Mouse (Mus musculus) midbrain, embryonic 11.5 days (tissue): ENCODE measurements around the gene Bahcc1. TPM values are rescaled to one million over a fixed set of nuclear protein-coding genes. Genes with fewer than 3 reads are reported as not detected.

Experiments
- ATAC-seq: fragments of 200-750 bp; cut with Nextera tagmentation; 2 replicates; pipeline ENCODE4 v1.8.0; 2017; ENCODE audit warnings: moderate TSS enrichment, moderate library complexity; ENCODE audit not compliant: low FRiP score
- DNase-seq: peaks from one replicate; pipeline ENCODE4 v3.0.0; 2015; ENCODE audit warnings: low spot score; ENCODE audit errors: missing footprints
- H3K27ac ChIP-seq: fragments of 300-500 bp; sonication (generic); 2 replicates; pipeline ENCODE4 v1.5.1; 2014; ENCODE audit warnings: low read depth, low read length
- H3K27me3 ChIP-seq: fragments of 300-500 bp; sonication (generic); 2 replicates; pipeline ENCODE4 v1.6.1; 2014; ENCODE audit warnings: mild to moderate bottlenecking, low read length, moderate library complexity, mixed read lengths; ENCODE audit not compliant: control insufficient read depth, insufficient read depth
- H3K36me3 ChIP-seq: fragments of 300-500 bp; sonication (generic); 2 replicates; pipeline ENCODE4 v1.6.1; 2014; ENCODE audit warnings: mild to moderate bottlenecking, low read length, moderate library complexity, mixed read lengths; ENCODE audit not compliant: control insufficient read depth, insufficient read depth
- H3K4me1 ChIP-seq: fragments of 300-500 bp; sonication (generic); 2 replicates; pipeline ENCODE4 v1.6.1; 2014; ENCODE audit warnings: low read length; ENCODE audit not compliant: control insufficient read depth, insufficient read depth
- H3K4me2 ChIP-seq: fragments of 300-500 bp; sonication (generic); 2 replicates; pipeline ENCODE4 v1.6.1; 2014; ENCODE audit warnings: mild to moderate bottlenecking, moderate library complexity
- H3K4me3 ChIP-seq: fragments of 300-500 bp; sonication (generic); 2 replicates; pipeline ENCODE4 v1.5.1; 2014; ENCODE audit warnings: low read depth, low read length
- H3K9ac ChIP-seq: fragments of 300-500 bp; sonication (generic); 2 replicates; pipeline ENCODE4 v1.6.1; 2014; ENCODE audit warnings: low read length
- H3K9me3 ChIP-seq: fragments of 300-500 bp; sonication (generic); 2 replicates; pipeline ENCODE4 v1.6.1; 2016; ENCODE audit warnings: low read length; ENCODE audit not compliant: control insufficient read depth
- WGBS: fragments of 180-500 bp; shearing (Covaris S2); extraction: QIAGEN DNeasy Blood & Tissue Kit; methylation state at CpG from one replicate; pipeline ENCODE4 v1.1.7; 2014; 5-methylcytosine and 5-hydroxymethylcytosine counted together
- polyA plus RNA-seq: library from polyadenylated mRNA; unstranded; fragments of >200 nt; fragmentation: Nextera tagmentation; extraction: Ambion mirVana; gene quantifications from 2 replicates; pipeline ENCODE4 v1.2.1, GENCODE M21; 2014

The Bahcc1 gene
- polyA plus RNA-seq, 1 experiment from 2014 or later = 20.6 TPM

GRCm38 (mm10) chr11:120317456-120317855 is 84.7 kb downstream of the Bahcc1 start:
- H3K27me3 ChIP-seq = no peaks in the 10 kb centered on the region
- no peak overlapping the region for H3K27ac ChIP-seq
- WGBS = 78% methylated on average over 7 of the region's 7 CpGs
- peak overlapping the region; percentile 93; the same call in 1 of the 2 replicates for H3K9ac ChIP-seq
- H3K4me2 ChIP-seq = peak overlapping the region; percentile 93
- no peaks in the 10 kb centered on the region for H3K36me3 ChIP-seq
- peaks cover 19% of the 10 kb centered on the region for H3K4me1 ChIP-seq
- H3K4me3 ChIP-seq = no peak overlapping the region
- ATAC-seq (no peak), DNase-seq (peak; percentile 81)
- no peaks in the 10 kb centered on the region for H3K9me3 ChIP-seq

- Histone ChIP-seq H3K4me1 (peaks cover 19% of the 10 kb centered on the region), H3K4me3 (no peak overlapping the region), H3K27me3 (no peaks in the 10 kb centered on the region), H3K36me3 (no peaks in the 10 kb centered on the region), H3K4me2 (no peak overlapping the region), H3K9ac (no peak overlapping the region), H3K27ac (no peak overlapping the region), H3K9me3 (no peaks in the 10 kb centered on the region)
- no peak for ATAC-seq
- 86% methylated on average over 5 of the region's 5 CpGs for WGBS
- DNase-seq = peak; percentile 69
These were observed 86.6 kb downstream of the Bahcc1 start for GRCm38 (mm10) chr11:120319310-120319709.

GRCm38 (mm10) chr11:120320156-120320555 is 87.4 kb downstream of the Bahcc1 start:
- Histone ChIP-seq H3K4me2 (no peak overlapping the region), H3K4me3 (no peak overlapping the region), H3K27ac (no peak overlapping the region), H3K36me3 (no peaks in the 10 kb centered on the region), H3K4me1 (peaks cover 13% of the 10 kb centered on the region), H3K27me3 (no peaks in the 10 kb centered on the region), H3K9me3 (no peaks in the 10 kb centered on the region), H3K9ac (no peak overlapping the region)
- DNase-seq (no peak), ATAC-seq (no peak)
- 96% methylated on average over 10 of the region's 10 CpGs for WGBS

- H3K36me3 ChIP-seq = no peaks in the 10 kb centered on the region
- H3K9me3 ChIP-seq = no peaks in the 10 kb centered on the region
- WGBS = 84% methylated on average over 6 of the region's 6 CpGs
- H3K27ac ChIP-seq = no peak overlapping the region
- no peak overlapping the region for H3K9ac ChIP-seq
- no peak overlapping the region for H3K4me2 ChIP-seq
- H3K27me3 ChIP-seq = no peaks in the 10 kb centered on the region
- ATAC-seq = no peak
- no peaks in the 10 kb centered on the region for H3K4me1 ChIP-seq
- DNase-seq = no peak
- H3K4me3 ChIP-seq = no peak overlapping the region
These were observed 102.8 kb downstream of the Bahcc1 start for GRCm38 (mm10) chr11:120335431-120336021.

GRCm38 (mm10) chr11:120337447-120337846 is 104.7 kb downstream of the Bahcc1 start:
- ATAC-seq = no peak

GRCm38 (mm10) chr11:120338786-120339185 is 106.0 kb downstream of the Bahcc1 start:
- Histone ChIP-seq H3K9me3 (no peaks in the 10 kb centered on the region; the same call in 1 of the 2 replicates), H3K36me3 (no peaks in the 10 kb centered on the region), H3K4me3 (no peak overlapping the region), H3K4me1 (no peaks in the 10 kb centered on the region), H3K27ac (no peak overlapping the region), H3K27me3 (no peaks in the 10 kb centered on the region), H3K4me2 (no peak overlapping the region), H3K9ac (no peak overlapping the region)
- ATAC-seq = no peak
- DNase-seq = no peak
- 75% methylated on average over 3 of the region's 3 CpGs for WGBS

More at GRCm38 (mm10) chr11:120337447-120337846, 104.7 kb downstream of the Bahcc1 start:
- WGBS = 46% methylated on average over 2 of the region's 2 CpGs
- Histone ChIP-seq H3K4me3 (no peak overlapping the region), H3K9ac (no peak overlapping the region), H3K36me3 (no peaks in the 10 kb centered on the region), H3K4me1 (no peaks in the 10 kb centered on the region), H3K27ac (no peak overlapping the region), H3K9me3 (no peaks in the 10 kb centered on the region; the same call in 1 of the 2 replicates), H3K4me2 (no peak overlapping the region), H3K27me3 (no peaks in the 10 kb centered on the region)
- DNase-seq = no peak

- ATAC-seq (no peak), DNase-seq (peak; percentile 80)
- H3K27me3 ChIP-seq = no peaks in the 10 kb centered on the region
- no peaks in the 10 kb centered on the region; the same call in 1 of the 2 replicates for H3K9me3 ChIP-seq
- 89% methylated on average over 10 of the region's 10 CpGs for WGBS
- H3K4me3 ChIP-seq = no peak overlapping the region
- peaks cover under 1% of the 10 kb centered on the region; the same call in 1 of the 2 replicates for H3K4me1 ChIP-seq
- no peak overlapping the region for H3K27ac ChIP-seq
- H3K9ac ChIP-seq = no peak overlapping the region
- H3K4me2 ChIP-seq = no peak overlapping the region
- H3K36me3 ChIP-seq = peaks cover under 1% of the 10 kb centered on the region; the same call in 1 of the 2 replicates
These were observed 107.3 kb downstream of the Bahcc1 start for GRCm38 (mm10) chr11:120339978-120340513.

GRCm38 (mm10) chr11:120341661-120342060 is 108.9 kb downstream of the Bahcc1 start:
- DNase-seq = peak; percentile 83
- WGBS = 93% methylated on average over 4 of the region's 4 CpGs
- Histone ChIP-seq H3K9ac (no peak overlapping the region), H3K4me3 (no peak overlapping the region), H3K9me3 (no peaks in the 10 kb centered on the region; the same call in 1 of the 2 replicates), H3K4me2 (no peak overlapping the region), H3K36me3 (peaks cover 5% of the 10 kb centered on the region), H3K27me3 (no peaks in the 10 kb centered on the region), H3K4me1 (peaks cover 9% of the 10 kb centered on the region; the same call in 1 of the 2 replicates), H3K27ac (no peak overlapping the region)
- no peak for ATAC-seq
